Mouse (Mus musculus): ENCODE measurements around the gene Spcs2. TPM values are rescaled to one million over a fixed set of nuclear protein-coding genes. Genes with fewer than 3 reads are reported as not detected.
A peak's percentile ranks its signal among the peaks of the same experiment; 100 is the strongest.

The Spcs2 gene
- polyA plus RNA-seq, 1 experiment from 2014 or later = 318 TPM

DNA sequence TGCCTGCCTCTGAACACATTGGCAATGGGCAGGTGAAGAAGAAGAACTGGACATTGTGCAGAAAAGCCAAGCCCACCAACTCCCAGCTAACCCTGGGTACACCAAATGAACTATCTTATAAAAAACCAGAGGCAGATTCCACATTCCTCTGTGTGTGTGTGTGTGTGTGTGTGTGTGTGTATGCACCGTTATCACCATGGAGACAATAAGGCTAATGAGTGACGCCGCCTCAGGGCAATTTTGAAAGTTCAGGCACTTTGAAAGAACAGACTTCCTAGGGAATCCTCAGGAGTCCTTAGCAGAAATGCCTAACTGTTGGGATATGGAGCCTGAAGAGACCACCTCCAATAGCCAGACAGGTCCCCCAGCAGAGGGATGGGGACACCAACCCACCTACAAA is 66.0 kb downstream of the Spcs2 start:
- 82% methylated on average over 3 of the region's 3 CpGs for WGBS
- Histone ChIP-seq H3K4me3 (ENCODE audit: low read depth, low read length) (no peak overlapping the region), H3K4me2 (replicated peaks; ENCODE audit: low read depth, low read length) (no peak overlapping the region), H3K36me3 (ENCODE audit: insufficient read depth, low read length) (no peaks in the 10 kb centered on the region), H3K27me3 (replicated peaks; ENCODE audit: insufficient read depth, low read length) (no peaks in the 10 kb centered on the region), H3K27ac (ENCODE audit: low read length) (no peak overlapping the region), H3K9ac (replicated peaks; ENCODE audit: low read depth) (no peak overlapping the region), H3K9me3 (ENCODE audit: low read length) (no peaks in the 10 kb centered on the region), H3K4me1 (ENCODE audit: insufficient read depth, low read depth, low read length) (no peaks in the 10 kb centered on the region)
- ATAC-seq = no peak
- TF ChIP-seq EP300 (IDR thresholded peaks at IDR 0.05) (no peak), CTCF (IDR thresholded peaks at IDR 0.05) (no peak)
- no peak for DNase-seq (ENCODE audit: low spot score)

GRCm38 (mm10) chr7:99796471-99796870 is 66.8 kb downstream of the Spcs2 start:
- 67% methylated on average over 3 of the region's 3 CpGs for WGBS

GRCm38 (mm10) chr7:99795192-99795981 is 67.9 kb downstream of the Spcs2 start:
- H3K36me3 ChIP-seq (ENCODE audit: insufficient read depth, low read length) = no peaks in the 10 kb centered on the region
- H3K4me2 ChIP-seq (replicated peaks; ENCODE audit: low read depth, low read length) = no peak overlapping the region
- ATAC-seq (no peak), DNase-seq (ENCODE audit: low spot score) (peak; percentile 40)
- whole genome bisulfite sequencing = 15% methylated on average over 17 of the region's 17 CpGs
- no peaks in the 10 kb centered on the region for H3K27me3 ChIP-seq (replicated peaks; ENCODE audit: insufficient read depth, low read length)
- no peak overlapping the region for H3K9ac ChIP-seq (replicated peaks; ENCODE audit: low read depth)
- H3K27ac ChIP-seq (ENCODE audit: low read length) = no peak overlapping the region
- H3K4me1 ChIP-seq (ENCODE audit: insufficient read depth, low read depth, low read length) = no peaks in the 10 kb centered on the region
- TF ChIP-seq CTCF (IDR thresholded peaks at IDR 0.05) = no peak
- H3K9me3 ChIP-seq (ENCODE audit: low read length) = no peaks in the 10 kb centered on the region
- H3K4me3 ChIP-seq (ENCODE audit: low read depth, low read length) = no peak overlapping the region

More at GRCm38 (mm10) chr7:99796471-99796870, 66.8 kb downstream of the Spcs2 start:
- no peaks in the 10 kb centered on the region for H3K9me3 ChIP-seq (ENCODE audit: low read length)
- no peaks in the 10 kb centered on the region for H3K36me3 ChIP-seq (ENCODE audit: insufficient read depth, low read length)
- no peak for DNase-seq (ENCODE audit: low spot score)
- H3K4me2 ChIP-seq (replicated peaks; ENCODE audit: low read depth, low read length) = no peak overlapping the region
- H3K27ac ChIP-seq (ENCODE audit: low read length) = no peak overlapping the region
- H3K4me1 ChIP-seq (ENCODE audit: insufficient read depth, low read depth, low read length) = no peaks in the 10 kb centered on the region
- ATAC-seq = no peak; the same call in 1 of the 2 replicates
- H3K9ac ChIP-seq (replicated peaks; ENCODE audit: low read depth) = no peak overlapping the region
- TF ChIP-seq CTCF (IDR thresholded peaks at IDR 0.05) = no peak
- TF ChIP-seq EP300 (IDR thresholded peaks at IDR 0.05) = no peak
- no peaks in the 10 kb centered on the region for H3K27me3 ChIP-seq (replicated peaks; ENCODE audit: insufficient read depth, low read length)
- H3K4me3 ChIP-seq (ENCODE audit: low read depth, low read length) = no peak overlapping the region

DNA sequence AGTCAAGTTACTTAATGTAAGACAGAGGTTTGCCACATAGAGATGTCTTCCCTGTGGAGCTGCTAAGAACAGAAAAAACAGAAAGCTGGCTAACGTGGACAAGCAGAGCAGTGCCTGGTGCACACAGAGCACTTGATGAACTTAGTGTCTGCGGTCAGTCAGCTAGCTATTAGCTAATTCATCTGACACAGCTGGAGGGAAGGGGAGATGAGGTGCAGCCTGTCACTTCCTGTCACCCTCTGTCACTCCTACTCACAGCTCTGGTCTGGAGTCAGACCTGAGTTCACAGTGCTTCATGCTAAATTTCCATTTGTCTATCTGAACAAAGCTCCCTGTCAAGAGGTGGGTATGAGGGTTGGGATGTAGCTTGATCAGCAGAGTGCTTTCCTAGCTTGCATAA is 69.2 kb downstream of the Spcs2 start:
- no peak for ATAC-seq
- H3K4me1 ChIP-seq (ENCODE audit: insufficient read depth, low read depth, low read length) = no peaks in the 10 kb centered on the region
- H3K4me3 ChIP-seq (ENCODE audit: low read depth, low read length) = no peak overlapping the region
- no peaks in the 10 kb centered on the region for H3K27me3 ChIP-seq (replicated peaks; ENCODE audit: insufficient read depth, low read length)
- H3K27ac ChIP-seq (ENCODE audit: low read length) = no peak overlapping the region
- 41% methylated on average over 2 of the region's 2 CpGs for WGBS
- no peak overlapping the region for H3K9ac ChIP-seq (replicated peaks; ENCODE audit: low read depth)
- peak; percentile 38 for DNase-seq (ENCODE audit: low spot score)
- H3K9me3 ChIP-seq (ENCODE audit: low read length) = no peaks in the 10 kb centered on the region
- H3K36me3 ChIP-seq (ENCODE audit: insufficient read depth, low read length) = no peaks in the 10 kb centered on the region
- TF ChIP-seq CTCF (IDR thresholded peaks at IDR 0.05) (no peak), EP300 (IDR thresholded peaks at IDR 0.05) (no peak)
- no peak overlapping the region for H3K4me2 ChIP-seq (replicated peaks; ENCODE audit: low read depth, low read length)

DNA sequence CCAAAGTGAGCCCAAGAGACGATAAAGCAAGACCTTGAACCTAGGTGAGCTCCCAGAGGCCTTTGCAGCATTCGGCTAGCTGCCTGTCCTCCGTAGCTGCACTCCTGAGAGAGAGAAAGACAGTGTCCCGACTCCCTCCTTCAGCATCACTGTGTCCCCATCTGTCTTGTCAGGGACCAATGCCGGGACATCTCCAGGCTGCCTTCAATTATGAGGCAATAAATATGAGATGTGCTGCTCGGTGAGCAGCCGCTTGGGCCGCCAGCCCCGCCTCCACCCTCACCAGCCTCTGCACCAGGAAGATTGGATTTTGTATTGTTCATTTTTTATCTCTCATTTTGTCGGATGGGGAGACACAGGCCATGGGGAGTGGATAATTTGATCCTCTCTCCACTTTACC is 72.4 kb downstream of the Spcs2 start:
- no peaks in the 10 kb centered on the region for H3K9me3 ChIP-seq (ENCODE audit: low read length)
- TF ChIP-seq CTCF (IDR thresholded peaks at IDR 0.05) = no peak
- TF ChIP-seq EP300 (IDR thresholded peaks at IDR 0.05) = no peak
- no peak overlapping the region for H3K27ac ChIP-seq (ENCODE audit: low read length)
- no peak overlapping the region for H3K4me3 ChIP-seq (ENCODE audit: low read depth, low read length)
- DNase-seq (ENCODE audit: low spot score) (no peak), ATAC-seq (no peak)
- no peaks in the 10 kb centered on the region for H3K4me1 ChIP-seq (ENCODE audit: insufficient read depth, low read depth, low read length)
- WGBS = 68% methylated on average over 10 of the region's 10 CpGs
- H3K36me3 ChIP-seq (ENCODE audit: insufficient read depth, low read length) = no peaks in the 10 kb centered on the region
- H3K27me3 ChIP-seq (replicated peaks; ENCODE audit: insufficient read depth, low read length) = no peaks in the 10 kb centered on the region
- H3K4me2 ChIP-seq (replicated peaks; ENCODE audit: low read depth, low read length) = no peak overlapping the region
- H3K9ac ChIP-seq (replicated peaks; ENCODE audit: low read depth) = no peak overlapping the region

DNA sequence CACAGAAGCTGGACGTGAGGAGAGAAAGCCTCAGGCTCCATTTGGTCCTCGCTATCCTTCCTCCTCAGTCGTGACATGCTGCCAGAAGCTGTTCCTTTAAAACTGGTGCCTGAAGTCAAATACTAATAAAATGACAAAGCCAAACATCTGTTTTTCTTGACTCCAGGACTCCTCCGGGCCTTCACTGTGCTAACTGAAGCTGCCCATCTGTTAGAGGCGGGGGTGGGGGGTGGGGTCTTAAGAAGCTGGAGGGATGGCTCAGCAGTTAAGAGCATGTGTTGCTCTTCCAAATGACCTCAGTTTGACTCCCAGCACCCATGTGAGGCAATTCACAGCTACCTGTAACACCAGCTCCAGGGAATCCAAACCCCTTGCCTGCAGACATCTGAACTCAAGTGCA is 74.7 kb downstream of the Spcs2 start:
- H3K4me1 ChIP-seq (ENCODE audit: insufficient read depth, low read depth, low read length) = no peaks in the 10 kb centered on the region
- no peak overlapping the region for H3K4me2 ChIP-seq (replicated peaks; ENCODE audit: low read depth, low read length)
- H3K36me3 ChIP-seq (ENCODE audit: insufficient read depth, low read length) = no peaks in the 10 kb centered on the region
- 40% methylated on average over 5 of the region's 5 CpGs for WGBS
- no peaks in the 10 kb centered on the region for H3K27me3 ChIP-seq (replicated peaks; ENCODE audit: insufficient read depth, low read length)
- peak; percentile 41 for ATAC-seq
- no peak for TF ChIP-seq CTCF (IDR thresholded peaks at IDR 0.05)
- TF ChIP-seq EP300 (IDR thresholded peaks at IDR 0.05) = no peak
- peak; percentile 52 for DNase-seq (ENCODE audit: low spot score)
- H3K9me3 ChIP-seq (ENCODE audit: low read length) = no peaks in the 10 kb centered on the region
- H3K9ac ChIP-seq (replicated peaks; ENCODE audit: low read depth) = no peak overlapping the region
- H3K4me3 ChIP-seq (ENCODE audit: low read depth, low read length) = no peak overlapping the region
- H3K27ac ChIP-seq (ENCODE audit: low read length) = no peak overlapping the region
